Mouse (Mus musculus) T-helper 2 cell (primary cell): ENCODE measurements around the gene 2010106E10Rik.

ENCODE experiments used
- in situ Hi-C: fragments of 300-600 bp; cut with MboI, MseI; formaldehyde crosslinking; loops from one replicate; pipeline ENCODE4 v1.15.1; 2025; ENCODE audit warnings: high pct_unique_total_duplicates

Gene 2010106E10Rik

DNA sequence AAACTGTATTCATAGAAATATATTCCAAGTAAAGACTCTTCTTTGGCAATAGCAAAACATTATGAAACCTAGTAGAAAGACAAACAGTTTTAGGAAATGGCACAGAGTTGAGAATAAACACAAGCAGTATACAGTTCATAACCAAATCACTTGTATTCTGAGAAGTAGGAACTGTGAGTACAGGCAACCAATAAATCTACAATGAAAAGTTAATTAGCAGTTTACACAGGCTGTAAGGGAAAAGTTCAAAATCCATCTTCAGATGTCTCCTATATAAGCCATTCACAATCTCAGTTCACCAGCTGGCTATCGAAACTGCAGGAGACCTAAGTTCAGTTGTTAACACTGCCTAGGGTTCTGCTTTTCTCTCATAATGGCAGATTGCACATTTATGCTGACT lies at the start of gene 2010106E10Rik:
TSS of gene 2010106E10Rik (plus strand) at position 301 of the 400 bp plus-strand sequence.
- in situ Hi-C loops = no loop called here

DNA sequence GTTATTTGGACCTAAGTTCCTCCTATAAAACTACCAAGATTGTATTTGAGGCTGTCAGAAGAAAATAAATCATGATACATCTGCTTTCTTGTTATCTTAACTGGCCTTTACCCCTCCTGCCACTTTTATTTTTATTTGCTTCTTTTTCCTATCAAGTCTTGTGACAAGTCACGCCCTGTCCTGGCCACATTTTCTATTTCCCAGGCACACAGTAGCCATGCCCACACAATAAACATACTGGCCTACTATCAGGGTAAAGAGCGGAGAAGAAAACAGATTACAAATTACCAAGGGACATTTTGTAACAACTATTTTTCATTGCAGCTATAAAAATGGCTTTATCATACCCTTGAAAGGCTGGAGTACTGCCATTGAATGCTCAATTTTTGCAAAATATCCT lies 10.6 kb downstream of the 2010106E10Rik start:
- in situ Hi-C loops = no loop called here

DNA sequence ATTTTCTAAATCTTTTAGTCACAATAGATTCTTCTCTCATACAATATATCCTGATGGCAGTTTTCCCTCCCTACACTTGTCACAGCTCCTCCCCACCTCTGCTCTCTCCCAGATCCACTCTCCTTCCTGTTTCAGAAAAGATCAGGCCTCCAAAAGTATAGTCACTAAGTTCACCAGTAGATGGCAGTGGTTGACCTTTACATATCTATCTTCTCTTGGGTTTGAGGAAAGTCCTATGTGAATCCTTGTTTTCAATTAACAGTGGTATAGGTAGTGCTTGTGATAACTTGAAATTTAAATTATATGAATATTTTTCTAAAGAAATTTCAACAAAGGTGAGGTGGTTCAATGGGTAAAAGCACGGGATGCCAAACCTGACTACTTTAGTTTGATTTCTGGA lies 29.7 kb downstream of the 2010106E10Rik start:
- in situ Hi-C loops = loop anchor here (25.0 kb wide), 1 partner anchor 363 kb away; no protein-coding TSS in a partner anchor

DNA sequence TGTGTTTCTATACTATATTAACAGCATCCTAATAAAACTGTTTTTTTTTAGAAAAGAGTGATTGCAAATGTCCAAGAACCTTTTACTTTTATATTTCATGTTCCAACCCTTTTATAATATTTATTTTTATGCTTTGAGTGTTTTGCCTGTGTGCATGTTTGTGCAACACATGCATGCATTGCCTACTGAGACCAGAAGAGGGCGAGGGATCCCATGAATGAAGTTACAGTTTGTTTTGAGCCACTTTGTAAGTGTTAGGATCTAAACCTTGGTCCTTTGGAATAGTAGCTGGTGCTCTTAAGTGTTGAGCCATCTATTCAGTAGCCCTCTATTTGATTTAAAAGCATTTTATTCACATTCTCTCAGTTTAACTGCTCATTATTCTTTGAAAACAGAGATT lies 48.0 kb downstream of the 2010106E10Rik start:
- in situ Hi-C loops = loop anchor here (25.0 kb wide), 1 partner anchor 344 kb away; no protein-coding TSS in a partner anchor

DNA sequence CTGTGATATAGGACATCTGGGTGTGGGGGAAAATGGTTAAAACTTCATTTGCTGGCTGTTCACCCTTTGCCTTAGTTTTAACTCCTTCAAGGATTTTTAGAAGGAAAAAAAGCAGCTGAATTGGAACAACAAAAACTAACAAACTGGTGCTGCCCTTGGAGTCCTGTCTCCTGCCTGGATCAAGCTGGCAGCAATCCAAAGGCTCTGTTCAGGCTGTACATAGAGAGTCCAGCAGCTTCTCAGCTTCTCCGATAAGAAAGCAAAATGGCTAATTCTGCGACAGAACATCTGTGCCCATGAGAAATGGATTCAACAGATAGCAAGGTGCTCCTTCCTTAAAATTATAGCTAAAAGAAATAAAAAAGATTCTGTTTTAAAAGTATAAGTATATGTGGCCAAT lies 72.6 kb downstream of the 2010106E10Rik start:
- in situ Hi-C loops = no loop called here

DNA sequence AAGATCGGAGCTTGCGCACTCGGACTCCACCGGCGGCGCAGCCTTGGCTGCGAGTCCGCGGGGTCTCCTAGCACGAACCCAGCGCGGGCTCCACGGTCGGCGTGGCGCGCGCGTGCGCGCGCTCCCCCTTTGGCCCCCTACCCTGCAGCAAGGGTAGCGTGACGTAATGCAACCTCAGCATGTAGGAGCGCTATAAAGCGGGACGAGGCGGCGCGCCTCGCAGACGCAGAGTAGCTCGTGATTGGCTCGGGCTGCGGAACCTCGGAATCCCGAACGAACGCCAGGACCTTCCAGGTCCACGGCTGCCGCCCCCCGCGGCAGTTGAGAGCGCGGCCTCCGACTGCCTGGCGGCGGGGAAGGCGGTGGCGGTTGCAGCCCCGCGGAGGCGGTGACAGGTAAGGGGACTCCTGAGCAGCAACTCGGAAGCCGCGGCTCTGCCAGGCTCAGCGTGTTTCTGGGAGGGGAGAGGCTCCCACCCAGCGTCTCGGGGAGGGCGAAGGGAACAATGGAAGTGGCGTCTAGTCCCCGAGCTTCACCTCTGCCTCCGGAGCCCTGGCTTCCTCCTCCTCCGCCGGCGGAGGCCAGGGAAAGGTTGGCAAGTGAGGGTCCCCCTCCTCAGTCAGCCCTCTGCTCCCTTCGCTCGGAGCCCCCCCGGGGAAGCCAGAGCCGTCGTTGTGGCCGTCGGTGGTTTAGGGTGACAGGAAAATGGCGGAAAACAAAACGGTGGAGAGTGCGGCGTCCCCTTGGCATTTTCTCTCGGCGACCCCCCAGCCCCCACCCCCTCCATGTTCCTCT lies 105.6 kb downstream of the 2010106E10Rik start, which contains the start of gene Zfp711:
TSS of gene Zfp711 (plus strand) at position 16 of the 795 bp plus-strand sequence.
- in situ Hi-C loops = no loop called here

DNA sequence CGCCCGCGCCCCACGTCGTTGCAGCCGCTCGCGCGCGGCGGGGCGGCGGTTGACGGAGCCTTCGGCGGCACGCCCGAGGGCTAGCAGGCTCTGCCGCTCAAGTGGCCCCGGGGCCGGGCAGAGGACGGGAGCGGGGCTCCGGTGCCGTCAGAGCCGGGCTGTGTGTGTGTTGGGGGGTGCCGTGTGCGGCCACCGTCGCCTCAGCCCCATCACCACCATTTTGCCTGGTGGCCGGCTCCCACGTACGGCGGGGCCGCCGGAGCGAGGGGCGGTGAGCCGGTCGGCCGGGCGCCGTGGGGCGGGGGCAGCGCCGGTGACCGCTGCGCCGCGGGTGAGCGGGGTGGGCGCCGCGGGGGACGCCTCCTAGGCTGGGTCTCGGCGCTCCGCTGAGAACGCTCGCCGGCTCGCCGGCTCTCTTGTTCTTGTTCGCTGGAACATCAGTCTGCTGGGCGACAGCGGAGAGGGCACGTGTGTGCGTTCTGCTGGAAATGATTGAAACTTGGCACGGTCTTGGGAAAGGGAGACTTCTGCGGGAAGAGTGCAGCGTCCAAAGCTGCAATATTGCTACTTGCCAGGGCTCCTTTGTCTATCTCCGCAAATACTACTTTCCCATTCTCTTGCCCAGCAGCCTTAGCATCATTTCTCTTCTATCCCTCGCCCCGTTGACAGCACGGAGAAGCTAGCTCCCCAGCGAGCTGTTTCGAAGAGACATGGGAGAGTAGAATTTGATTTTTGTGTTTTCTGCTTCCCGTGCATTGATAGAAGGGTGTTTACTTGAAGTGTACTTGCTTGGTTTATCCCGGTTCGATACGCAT lies 106.4 kb downstream of the 2010106E10Rik start:
- in situ Hi-C loops = no loop called here
